Mouse (Mus musculus) heart, embryonic 12.5 days (tissue): Measurements from ENCODE around the gene 4933411K16Rik. TPM values are rescaled to one million over a fixed set of nuclear protein-coding genes. Genes with fewer than 3 reads are reported as not detected.

Experiments
- ATAC-seq: fragments of 200-750 bp; cut with Nextera tagmentation; 2 replicates; pipeline ENCODE4 v1.8.0; 2017; ENCODE audit warnings: moderate TSS enrichment, moderate library complexity; ENCODE audit not compliant: insufficient number of reproducible peaks, low FRiP score
- H3K27ac ChIP-seq: fragments of 300-500 bp; sonication (generic); 2 replicates; pipeline ENCODE4 v1.5.1; 2016; ENCODE audit warnings: mild to moderate bottlenecking, moderate library complexity; ENCODE audit not compliant: poor library complexity, severe bottlenecking
- H3K27me3 ChIP-seq: fragments of 300-500 bp; sonication (generic); replicated peaks from 2 replicates; pipeline ENCODE4 v1.6.1; 2016; ENCODE audit warnings: mild to moderate bottlenecking, moderate library complexity
- H3K36me3 ChIP-seq: fragments of 300-500 bp; sonication (generic); 2 replicates; pipeline ENCODE4 v1.6.1; 2016; ENCODE audit warnings: mild to moderate bottlenecking, moderate library complexity
- H3K4me1 ChIP-seq: fragments of 300-500 bp; sonication (generic); replicated peaks from 2 replicates; pipeline ENCODE4 v1.6.1; 2016; ENCODE audit warnings: mild to moderate bottlenecking
- H3K4me2 ChIP-seq: fragments of 300-500 bp; sonication (generic); 2 replicates; pipeline ENCODE4 v1.6.1; 2016; ENCODE audit warnings: mild to moderate bottlenecking, moderate library complexity
- H3K4me3 ChIP-seq: fragments of 300-500 bp; sonication (generic); 2 replicates; pipeline ENCODE4 v1.5.1; 2016; ENCODE audit warnings: mild to moderate bottlenecking
- H3K9ac ChIP-seq: fragments of 300-500 bp; sonication (generic); 2 replicates; pipeline ENCODE4 v1.6.1; 2016; ENCODE audit warnings: mild to moderate bottlenecking, moderate library complexity
- H3K9me3 ChIP-seq: fragments of 300-500 bp; sonication (generic); replicated peaks from 2 replicates; pipeline ENCODE4 v1.6.1; 2016; ENCODE audit warnings: mild to moderate bottlenecking, moderate library complexity
- WGBS: fragments of 180-500 bp; shearing (Covaris S2); methylation state at CpG from one replicate; pipeline ENCODE4 v1.1.7; 2016; 5-methylcytosine and 5-hydroxymethylcytosine counted together
- polyA plus RNA-seq: library from polyadenylated mRNA; unstranded; fragments of >200 nt; fragmentation: Nextera tagmentation; extraction: Ambion mirVana; gene quantifications from 2 replicates; pipeline ENCODE4 v1.2.1, GENCODE M21; 2016

The 4933411K16Rik gene
- polyA plus RNA-seq, 1 experiment from 2014 or later: not detected

DNA sequence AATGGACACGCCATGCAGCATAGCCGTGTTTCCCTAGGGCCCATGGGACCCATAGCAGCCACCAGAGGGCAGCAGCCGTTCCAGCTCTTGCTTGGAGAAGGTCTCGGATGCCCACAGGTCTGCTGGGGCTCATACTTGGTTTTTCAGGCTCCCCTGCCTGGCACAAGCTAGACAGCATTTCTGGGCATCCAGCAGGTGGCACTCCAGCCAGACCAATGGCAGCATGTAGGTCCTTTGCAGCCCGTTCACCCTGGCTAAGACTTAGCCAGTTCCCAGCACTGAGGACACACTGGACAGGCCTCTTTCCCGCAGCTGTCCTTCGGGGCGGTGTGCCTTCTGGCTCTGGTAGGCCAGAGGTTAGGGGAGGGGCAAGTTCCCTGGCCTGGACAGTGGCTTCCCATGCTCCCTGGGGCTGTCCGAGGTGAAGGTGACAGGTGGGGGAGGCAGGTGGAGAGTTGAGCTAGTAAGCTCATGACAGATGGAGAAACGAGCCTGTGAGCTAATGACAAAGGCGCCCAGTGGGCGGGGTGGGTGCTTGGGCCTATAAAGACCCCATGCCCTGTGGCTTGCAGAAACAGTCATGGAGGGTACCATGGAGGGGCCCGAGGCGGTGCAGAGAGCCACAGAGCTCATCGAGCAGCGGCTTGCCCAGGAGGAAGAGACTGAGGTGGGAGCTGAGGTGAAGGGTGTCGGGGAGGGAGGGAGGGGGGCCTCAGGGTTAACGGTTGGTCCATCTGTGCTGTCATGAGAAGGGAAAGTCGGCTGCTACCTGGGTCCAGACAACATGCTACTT, 16.4 kb upstream of the 4933411K16Rik start, which contains the start of gene Ankrd2:
TSS of gene Ankrd2 (plus strand) at position 545 of the 793 bp plus-strand sequence.
- Histone ChIP-seq H3K4me2 (no peak within 1 kb of the TSS; the same call in 1 of the 2 replicates), H3K36me3 (peaks cover 12% of the 10 kb centered on the region), H3K27me3 (peaks cover 10% of the 10 kb centered on the region), H3K9me3 (no peaks in the 10 kb centered on the region), H3K4me1 (peaks cover 21% of the 10 kb centered on the region), H3K9ac (no peak within 1 kb of the TSS), H3K27ac (no peak within 1 kb of the TSS), H3K4me3 (no peak within 1 kb of the TSS)
- 65% methylated on average over 19 of the region's 19 CpGs for WGBS
- peak; percentile 49 for ATAC-seq

DNA sequence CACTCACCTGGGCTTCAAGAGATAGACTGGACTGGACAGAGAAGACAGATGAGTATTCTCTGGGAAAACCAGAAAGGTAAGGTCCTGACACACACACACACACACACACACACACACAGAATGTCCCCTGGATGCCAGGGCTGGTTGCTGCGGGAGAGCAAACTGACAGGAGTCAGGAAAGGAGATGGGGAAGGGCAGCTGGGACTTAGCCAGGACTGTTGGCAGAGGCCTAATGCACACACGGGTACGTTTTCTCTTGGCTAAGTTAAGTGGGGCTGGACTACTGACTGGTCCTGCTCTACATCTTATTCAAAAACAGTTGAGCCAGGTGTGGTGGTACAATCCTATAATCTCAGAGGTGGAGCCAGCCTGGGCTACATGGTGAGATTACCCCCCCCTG, 15.7 kb upstream of the 4933411K16Rik start:
- no peak overlapping the region for H3K27ac ChIP-seq
- peaks cover 12% of the 10 kb centered on the region for H3K27me3 ChIP-seq
- H3K4me2 ChIP-seq: no peak overlapping the region
- H3K9me3 ChIP-seq: no peaks in the 10 kb centered on the region
- H3K4me1 ChIP-seq: peaks cover 21% of the 10 kb centered on the region
- 72% methylated on average over 3 of the region's 3 CpGs for WGBS
- H3K4me3 ChIP-seq: no peak overlapping the region
- peaks cover 12% of the 10 kb centered on the region for H3K36me3 ChIP-seq
- H3K9ac ChIP-seq: no peak overlapping the region
- no peak for ATAC-seq

GRCm38 (mm10) chr19:42037167-42037702, 14.8 kb upstream of the 4933411K16Rik start:
- H3K4me2 ChIP-seq: no peak overlapping the region
- 49% methylated on average over 11 of the region's 11 CpGs for WGBS
- H3K36me3 ChIP-seq: peaks cover 12% of the 10 kb centered on the region
- H3K27me3 ChIP-seq: peaks cover 12% of the 10 kb centered on the region
- no peak for ATAC-seq
- H3K9ac ChIP-seq: no peak overlapping the region
- H3K4me3 ChIP-seq: no peak overlapping the region
- no peaks in the 10 kb centered on the region for H3K9me3 ChIP-seq
- peaks cover 21% of the 10 kb centered on the region for H3K4me1 ChIP-seq
- H3K27ac ChIP-seq: no peak overlapping the region

DNA sequence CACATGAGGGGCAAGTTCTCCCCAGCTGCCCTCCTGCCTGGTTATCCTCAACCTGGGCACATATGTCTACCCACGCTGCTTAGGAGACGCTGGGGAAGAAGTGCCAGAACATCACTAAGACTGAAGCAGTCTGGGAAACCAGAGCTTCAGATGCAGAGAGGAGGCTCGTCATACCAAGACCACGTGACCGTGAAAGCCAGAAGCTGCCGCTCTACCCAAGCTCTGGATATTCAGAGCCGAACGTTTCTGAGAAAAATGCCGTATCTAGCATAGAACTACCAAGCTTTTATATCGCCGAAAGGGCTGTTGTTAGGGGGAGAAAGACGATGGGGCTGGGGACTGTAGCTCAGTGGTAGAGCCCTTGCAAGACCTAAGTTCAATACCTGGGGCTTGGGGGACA, 13.7 kb upstream of the 4933411K16Rik start:
- 92% methylated on average over 12 of the region's 12 CpGs for WGBS

GRCm38 (mm10) chr19:42043988-42044387, 8.1 kb upstream of the 4933411K16Rik start:
- Histone ChIP-seq H3K9me3 (no peaks in the 10 kb centered on the region), H3K27ac (no peak overlapping the region), H3K9ac (no peak overlapping the region), H3K4me1 (0 out of 2 replicates have a peak, but pooled peaks cover 4% of the 10 kb centered on the region), H3K4me3 (no peak overlapping the region), H3K27me3 (peaks cover 12% of the 10 kb centered on the region), H3K36me3 (no peaks in the 10 kb centered on the region), H3K4me2 (no peak overlapping the region)
- ATAC-seq: no peak
- WGBS: 92% methylated on average over 6 of the region's 6 CpGs

More for the DNA sequence above, 13.7 kb upstream of the 4933411K16Rik start:
- Histone ChIP-seq H3K4me1 (peaks cover 21% of the 10 kb centered on the region), H3K4me3 (no peak overlapping the region), H3K4me2 (no peak overlapping the region), H3K9ac (no peak overlapping the region), H3K27me3 (peaks cover 12% of the 10 kb centered on the region), H3K27ac (no peak overlapping the region), H3K9me3 (no peaks in the 10 kb centered on the region), H3K36me3 (peaks cover 7% of the 10 kb centered on the region)
- ATAC-seq: no peak

GRCm38 (mm10) chr19:42045269-42046102, 6.6 kb upstream of the 4933411K16Rik start, which contains the start of gene Hoga1:
Gene Hoga1 (plus strand): TSS chr19:42045610.
- Histone ChIP-seq H3K27ac (no peak within 1 kb of the TSS), H3K9ac (peak within 1 kb of the TSS; percentile 13; the same call in 1 of the 2 replicates), H3K9me3 (no peaks in the 10 kb centered on the region), H3K4me2 (peak within 1 kb of the TSS; percentile 71), H3K4me3 (peak within 1 kb of the TSS; percentile 45), H3K36me3 (no peaks in the 10 kb centered on the region), H3K27me3 (peaks cover 4% of the 10 kb centered on the region; the same call in 1 of the 2 replicates), H3K4me1 (0 out of 2 replicates have a peak, but pooled peaks cover 4% of the 10 kb centered on the region)
- WGBS: 20% methylated on average over 23 of the region's 23 CpGs
- peak; percentile 82 for ATAC-seq

- H3K27ac ChIP-seq: no peak overlapping the region
- no peaks in the 10 kb centered on the region for H3K9me3 ChIP-seq
- H3K4me2 ChIP-seq: no peak overlapping the region
- peaks cover 4% of the 10 kb centered on the region; the same call in 1 of the 2 replicates for H3K4me1 ChIP-seq
- 70% methylated on average over 1 of the region's 1 CpGs for WGBS
- no peaks in the 10 kb centered on the region for H3K36me3 ChIP-seq
- no peak overlapping the region for H3K9ac ChIP-seq
- ATAC-seq: no peak
- H3K27me3 ChIP-seq: no peaks in the 10 kb centered on the region
- no peak overlapping the region for H3K4me3 ChIP-seq
Measured at GRCm38 (mm10) chr19:42050251-42050650, 1.8 kb upstream of the 4933411K16Rik start.

DNA sequence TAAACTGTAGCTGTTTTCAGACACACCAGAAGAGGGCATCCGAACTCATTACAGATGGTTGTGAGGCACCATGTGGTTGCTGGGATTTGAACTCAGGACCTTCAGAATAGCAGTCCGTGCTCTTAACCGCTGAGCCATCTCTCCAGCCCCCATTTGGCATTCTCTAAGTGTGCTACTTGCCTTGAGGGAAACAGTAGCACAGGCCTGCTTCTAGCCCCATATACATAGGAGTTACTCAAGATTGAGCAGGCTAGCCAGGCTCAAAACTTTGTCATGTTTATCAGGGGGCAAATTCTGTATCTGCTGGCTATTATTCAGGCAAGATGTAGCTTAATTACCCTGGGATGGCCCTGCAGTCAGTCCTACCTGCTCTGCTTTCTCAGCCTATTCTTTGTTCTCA, 697 bp upstream of the 4933411K16Rik start:
- Histone ChIP-seq H3K9me3 (no peaks in the 10 kb centered on the region), H3K9ac (no peak overlapping the region), H3K4me3 (no peak overlapping the region), H3K4me1 (no peaks in the 10 kb centered on the region; the same call in 1 of the 2 replicates), H3K36me3 (no peaks in the 10 kb centered on the region), H3K27ac (no peak overlapping the region), H3K4me2 (no peak overlapping the region), H3K27me3 (no peaks in the 10 kb centered on the region)
- 81% methylated on average over 3 of the region's 3 CpGs for WGBS
- ATAC-seq: no peak

GRCm38 (mm10) chr19:42054255-42054654, 2.2 kb downstream of the 4933411K16Rik start:
- H3K4me2 ChIP-seq: no peak overlapping the region
- 66% methylated on average over 6 of the region's 6 CpGs for WGBS
- H3K36me3 ChIP-seq: no peaks in the 10 kb centered on the region
- no peaks in the 10 kb centered on the region for H3K9me3 ChIP-seq
- H3K27me3 ChIP-seq: no peaks in the 10 kb centered on the region
- H3K9ac ChIP-seq: no peak overlapping the region
- no peak for ATAC-seq
- no peak overlapping the region for H3K4me3 ChIP-seq
- H3K4me1 ChIP-seq: no peaks in the 10 kb centered on the region; the same call in 1 of the 2 replicates
- no peak overlapping the region for H3K27ac ChIP-seq

DNA sequence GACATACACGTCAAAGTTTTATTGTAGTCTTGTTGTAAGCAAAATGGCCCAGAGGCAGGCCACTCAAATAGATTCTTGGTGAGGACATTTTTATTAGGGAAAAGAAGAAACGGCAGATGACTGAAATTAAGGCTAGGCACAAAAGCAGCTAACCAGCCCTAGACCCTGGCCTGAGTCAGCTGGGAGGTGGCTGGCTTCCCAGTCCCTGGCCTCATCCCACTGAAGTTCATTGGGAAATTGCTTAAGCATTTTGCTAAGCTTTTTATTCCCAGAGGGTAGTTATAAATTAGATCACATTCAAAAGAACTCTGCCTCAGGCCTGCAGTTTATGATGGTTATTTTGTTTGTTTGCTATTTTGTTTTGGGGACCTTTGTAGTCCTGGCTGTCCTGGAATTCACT, 3.8 kb downstream of the 4933411K16Rik start:
- no peak overlapping the region for H3K4me3 ChIP-seq
- no peak overlapping the region for H3K27ac ChIP-seq
- no peak for ATAC-seq
- no peaks in the 10 kb centered on the region for H3K36me3 ChIP-seq
- H3K4me1 ChIP-seq: no peaks in the 10 kb centered on the region; the same call in 1 of the 2 replicates
- 89% methylated on average over 2 of the region's 2 CpGs for WGBS
- H3K4me2 ChIP-seq: no peak overlapping the region
- H3K9ac ChIP-seq: no peak overlapping the region
- H3K9me3 ChIP-seq: no peaks in the 10 kb centered on the region
- H3K27me3 ChIP-seq: no peaks in the 10 kb centered on the region
